Mouse (Mus musculus) liver, adult 2 months (tissue): ENCODE results near the gene Amh. TPM values are rescaled to one million over a fixed set of nuclear protein-coding genes. Genes with fewer than 3 reads are reported as not detected.
"Not testable (repeated sequence)": the region's sequence is repeated elsewhere in the genome, so short reads cannot be mapped to it uniquely, and the experiment has no call there.

Experiments used
- DNase-seq: peaks from one replicate; pipeline ENCODE4 v3.0.0-alpha.2; 2011; ENCODE audit warnings: low read depth, low spot score; ENCODE audit errors: extremely low read depth
- H3K27ac ChIP-seq: fragments of 200-500 bp; replicated peaks from 2 replicates; pipeline ENCODE4 v1.5.1; 2012; ENCODE audit warnings: low read depth, mild to moderate bottlenecking, control low read depth, inconsistent platforms, low read length; ENCODE audit not compliant: insufficient read depth
- H3K27me3 ChIP-seq: fragments of 200-500 bp; 2 replicates; pipeline ENCODE4 v1.6.1; 2012; ENCODE audit warnings: mild to moderate bottlenecking, moderate library complexity, low read length, inconsistent platforms; ENCODE audit not compliant: control insufficient read depth, insufficient read depth
- H3K36me3 ChIP-seq: fragments of 200-500 bp; 2 replicates; pipeline ENCODE4 v1.6.1; 2012; ENCODE audit warnings: low read length, inconsistent platforms; ENCODE audit not compliant: control insufficient read depth, insufficient read depth
- H3K4me1 ChIP-seq: fragments of 200-500 bp; 2 replicates; pipeline ENCODE4 v1.6.1; 2011; ENCODE audit warnings: low read length; ENCODE audit not compliant: control insufficient read depth, insufficient read depth
- H3K4me3 ChIP-seq: fragments of 200-500 bp; 2 replicates; pipeline ENCODE4 v1.5.1; 2011; ENCODE audit warnings: low read depth, mild to moderate bottlenecking, control low read depth, low read length, moderate library complexity; ENCODE audit not compliant: insufficient read depth
- H3K79me2 ChIP-seq: fragments of 200-500 bp; 2 replicates; pipeline ENCODE4 v1.6.1; 2012; ENCODE audit warnings: inconsistent platforms, mild to moderate bottlenecking, low read length, moderate library complexity; ENCODE audit not compliant: control insufficient read depth, insufficient read depth
- H3K9ac ChIP-seq: fragments of 200-500 bp; 2 replicates; pipeline ENCODE4 v1.6.1; 2012; ENCODE audit warnings: low read depth, mild to moderate bottlenecking, control low read depth, inconsistent platforms, low read length
- CTCF ChIP-seq: fragments of 200-500 bp; IDR thresholded peaks from 2 replicates; pipeline ENCODE4 v1.5.1; 2011; ENCODE audit warnings: low read depth, low read length, control low read depth
- POLR2A ChIP-seq: fragments of 200-500 bp; IDR thresholded peaks from 2 replicates; pipeline ENCODE4 v1.6.1; 2011; ENCODE audit warnings: low read length, control low read depth; ENCODE audit not compliant: insufficient read depth; ENCODE audit errors: extremely low read depth
- WGBS: fragments of 180-500 bp; shearing (Covaris S2); methylation state at CpG from one replicate; pipeline ENCODE4 v1.1.7; 2018; 5-methylcytosine and 5-hydroxymethylcytosine counted together
- polyA plus RNA-seq: library from polyadenylated mRNA; depleted of rRNA; stranded (reverse); fragments of >200 nt; gene quantifications from 2 replicates; pipeline ENCODE4 v1.2.3, GENCODE M21; 2012
- total RNA-seq: library from RNA; depleted of rRNA; stranded (reverse); fragments of >200 nt; gene quantifications from 2 replicates; pipeline ENCODE4 v1.2.3, GENCODE M21; 2014

Gene Amh
- total and polyA plus RNA-seq, 2 experiments = 0.18 to 0.21 TPM

GRCm38 (mm10) chr10:80810084-80810483 lies 5.0 kb downstream of the Amh start:
- 26% methylated on average over 20 of the region's 20 CpGs for WGBS
- no peak overlapping the region for H3K9ac ChIP-seq
- TF ChIP-seq CTCF (no peak), POLR2A (no peak)

DNA sequence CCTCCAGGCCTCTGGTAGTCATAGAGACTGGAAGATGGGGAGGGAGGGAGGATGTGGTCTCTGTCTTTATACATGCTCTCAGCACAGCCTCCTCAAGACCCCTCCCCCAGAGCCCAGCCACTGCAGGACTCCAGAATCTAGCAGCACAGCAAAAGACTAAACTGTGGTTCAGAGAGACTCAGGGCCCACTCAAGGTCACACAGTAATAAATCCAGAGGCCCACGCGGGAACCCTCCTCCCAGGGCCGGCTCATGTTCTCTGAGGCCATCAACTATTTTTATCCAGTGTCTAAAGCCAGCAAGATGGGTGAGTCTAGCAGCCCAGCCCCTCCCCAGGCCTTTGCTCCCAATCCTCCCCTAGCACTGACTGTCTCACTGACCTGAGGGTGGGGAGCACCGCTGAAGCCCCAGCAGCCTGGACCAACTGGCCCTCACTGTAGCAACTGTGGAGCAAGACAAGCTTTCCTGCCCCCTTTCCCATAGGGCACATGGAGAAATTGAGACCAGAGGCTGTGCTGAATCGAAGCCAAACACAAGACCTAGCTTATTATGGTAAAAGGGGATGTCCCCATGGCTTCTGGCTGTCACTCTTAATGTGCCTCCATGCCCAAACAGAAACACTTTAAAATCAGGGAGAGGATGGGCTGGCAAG lies 7.5 kb downstream of the Amh start:
- Histone ChIP-seq H3K9ac (no peak overlapping the region), H3K79me2 (no peaks in the 10 kb centered on the region), H3K27ac (no peak overlapping the region), H3K27me3 (no peaks in the 10 kb centered on the region; the same call in 1 of the 2 replicates), H3K4me3 (no peak overlapping the region), H3K36me3 (no peaks in the 10 kb centered on the region), H3K4me1 (no peaks in the 10 kb centered on the region; the same call in 1 of the 2 replicates)
- no peak for TF ChIP-seq CTCF
- no peak for TF ChIP-seq POLR2A
- DNase-seq = no peak
- whole genome bisulfite sequencing = 63% methylated on average over 5 of the region's 5 CpGs

More at GRCm38 (mm10) chr10:80810084-80810483, 5.0 kb downstream of the Amh start:
- no peaks in the 10 kb centered on the region; the same call in 1 of the 2 replicates for H3K27me3 ChIP-seq
- no peaks in the 10 kb centered on the region for H3K36me3 ChIP-seq
- H3K4me3 ChIP-seq = no peak overlapping the region
- H3K27ac ChIP-seq = no peak overlapping the region
- no peaks in the 10 kb centered on the region for H3K79me2 ChIP-seq
- no peak for DNase-seq
- H3K4me1 ChIP-seq = peaks cover 5% of the 10 kb centered on the region

GRCm38 (mm10) chr10:80813366-80813765 lies 8.3 kb downstream of the Amh start, which contains the start of gene Jsrp1:
TSS of gene Jsrp1 (minus strand) at chr10:80813498.
- no peaks in the 10 kb centered on the region for H3K79me2 ChIP-seq
- H3K4me3 ChIP-seq = no peak within 1 kb of the TSS
- WGBS = 90% methylated on average over 4 of the region's 4 CpGs
- H3K27ac ChIP-seq = no peak within 1 kb of the TSS
- no peak for DNase-seq
- H3K9ac ChIP-seq = no peak within 1 kb of the TSS
- TF ChIP-seq CTCF (no peak), POLR2A (no peak)
- H3K27me3 ChIP-seq = no peaks in the 10 kb centered on the region; the same call in 1 of the 2 replicates
- no peaks in the 10 kb centered on the region for H3K4me1 ChIP-seq
- no peaks in the 10 kb centered on the region for H3K36me3 ChIP-seq

DNA sequence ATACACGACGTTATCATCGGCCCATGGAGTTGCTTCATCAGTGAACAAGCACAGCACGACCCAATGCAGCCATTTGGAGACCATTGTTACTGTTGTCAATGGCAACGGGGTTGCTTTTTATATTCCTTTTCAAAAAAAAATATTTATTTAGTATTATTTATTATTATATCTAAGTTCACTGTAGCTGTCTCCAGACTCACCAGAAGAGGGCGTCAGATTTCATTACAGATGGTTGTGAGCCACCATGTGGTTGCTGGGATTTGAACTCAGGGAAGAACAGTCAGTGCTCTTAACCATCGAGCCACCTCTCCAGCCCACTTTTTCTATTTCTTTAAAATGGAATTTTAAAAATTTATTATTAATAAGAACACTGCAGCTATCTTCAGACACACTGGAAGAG lies 9.8 kb downstream of the Amh start:
- no peaks in the 10 kb centered on the region for H3K27me3 ChIP-seq
- TF ChIP-seq POLR2A (no peak), CTCF (no peak)
- DNase-seq = no peak
- no peaks in the 10 kb centered on the region for H3K36me3 ChIP-seq
- no peak overlapping the region for H3K27ac ChIP-seq
- WGBS = 56% methylated on average over 7 of the region's 7 CpGs
- no peak overlapping the region for H3K4me3 ChIP-seq
- no peaks in the 10 kb centered on the region for H3K79me2 ChIP-seq
- H3K4me1 ChIP-seq = peaks cover 4% of the 10 kb centered on the region; the same call in 1 of the 2 replicates
- no peak overlapping the region for H3K9ac ChIP-seq

DNA sequence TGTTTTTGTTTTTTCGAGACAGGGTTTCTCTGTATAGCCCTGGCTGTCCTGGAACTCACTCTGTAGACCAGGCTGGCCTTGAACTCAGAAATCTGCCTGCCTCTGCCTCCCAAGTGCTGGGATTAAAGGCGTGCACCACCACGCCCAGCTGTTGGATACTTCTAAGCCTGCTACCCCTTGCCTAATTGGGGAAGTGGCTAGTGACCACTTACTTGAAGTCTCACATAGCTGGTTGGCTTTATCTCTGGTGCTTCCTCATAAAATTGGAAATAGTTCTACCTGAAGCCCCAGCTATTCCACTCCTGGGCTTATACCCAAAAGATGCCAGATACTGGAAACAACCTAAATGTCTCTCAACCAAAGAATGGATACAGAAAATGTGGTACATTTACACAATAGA lies 11.3 kb downstream of the Amh start:
- H3K27ac ChIP-seq, H3K4me1 ChIP-seq, H3K36me3 ChIP-seq, H3K4me3 ChIP-seq, H3K27me3 ChIP-seq, DNase-seq, H3K9ac ChIP-seq, H3K79me2 ChIP-seq: not testable (repeated sequence)
- WGBS = 88% methylated on average over 3 of the region's 3 CpGs

DNA sequence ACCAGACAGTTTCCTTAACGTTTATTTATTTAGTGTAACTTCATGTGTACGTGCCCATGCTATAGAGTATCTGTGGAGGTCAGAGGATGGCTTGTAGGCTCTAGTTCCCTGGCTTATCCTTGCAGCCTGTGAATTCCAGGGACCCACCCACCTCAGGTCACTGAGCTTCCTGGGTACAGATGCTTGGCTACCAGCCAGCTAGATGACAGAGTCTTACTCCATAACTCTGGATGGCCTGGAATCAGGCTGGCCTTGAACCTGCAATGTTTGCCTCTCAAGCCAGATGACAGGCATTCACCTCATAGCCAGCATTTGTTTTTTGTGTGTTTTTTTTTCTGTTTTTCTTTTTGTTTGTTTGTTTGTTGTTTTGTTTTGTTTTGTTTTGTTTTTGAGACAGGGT lies 12.1 kb downstream of the Amh start:
- Histone ChIP-seq H3K9ac (no peak overlapping the region), H3K79me2 (no peaks in the 10 kb centered on the region), H3K27ac (no peak overlapping the region), H3K4me1 (peaks cover 6% of the 10 kb centered on the region; the same call in 1 of the 2 replicates), H3K4me3 (no peak overlapping the region), H3K36me3 (no peaks in the 10 kb centered on the region), H3K27me3 (no peaks in the 10 kb centered on the region)
- WGBS = 58% methylated on average over 2 of the region's 2 CpGs
- TF ChIP-seq POLR2A (no peak), CTCF (no peak)
- DNase-seq = peak; percentile 66

DNA sequence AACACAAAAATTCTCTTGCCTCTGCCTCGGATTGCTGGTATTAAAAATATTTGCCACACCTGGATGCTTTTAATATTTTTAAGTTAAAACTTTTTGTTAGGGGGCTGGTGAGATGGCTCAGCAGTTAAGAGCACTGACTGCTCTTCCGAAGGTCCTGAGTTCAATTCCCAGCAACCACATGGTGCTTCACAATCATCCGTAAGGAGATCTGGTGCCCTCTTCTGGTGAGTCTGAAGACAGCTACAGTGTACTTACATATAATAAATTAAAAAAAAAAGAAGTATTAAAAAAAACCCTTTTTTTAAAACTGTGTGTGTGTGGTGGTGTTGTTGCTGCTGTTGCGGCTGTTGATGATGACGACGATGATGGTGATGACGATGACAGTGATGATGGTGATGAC lies 12.9 kb downstream of the Amh start:
- DNase-seq = peak; percentile 44
- WGBS = 89% methylated on average over 7 of the region's 7 CpGs
- not testable (repeated sequence) for H3K9ac ChIP-seq, H3K27me3 ChIP-seq, H3K36me3 ChIP-seq, H3K27ac ChIP-seq, H3K4me1 ChIP-seq, H3K4me3 ChIP-seq, H3K79me2 ChIP-seq
